Mouse (Mus musculus): ENCODE data around the gene Slc26a10.
A peak's percentile ranks its signal among the peaks of the same experiment; 100 is the strongest.
"Not testable (repeated sequence)": the region's sequence is repeated elsewhere in the genome, so short reads cannot be mapped to it uniquely, and the experiment has no call there.

Gene Slc26a10

DNA sequence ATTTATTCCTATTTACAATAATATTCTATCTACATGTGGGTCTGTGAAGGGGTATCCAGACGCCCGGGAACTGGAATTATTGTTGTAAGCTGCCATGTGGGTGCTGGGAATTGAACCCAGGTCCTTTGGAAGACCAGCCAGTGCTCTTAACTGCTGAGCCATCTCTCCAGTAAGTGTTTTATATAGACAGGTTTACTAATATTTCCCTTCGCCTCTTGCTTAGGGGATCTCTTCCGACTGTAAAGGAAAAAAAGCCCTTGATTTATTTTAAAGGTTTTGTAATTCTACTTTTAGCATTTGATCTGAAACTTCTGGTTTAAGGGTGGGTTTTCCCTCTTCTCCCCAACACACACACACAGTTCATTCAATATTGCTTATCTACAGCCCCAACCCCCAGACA is 16.3 kb downstream of the Slc26a10 start:
- no peak for DNase-seq (ENCODE audit: low read depth, low spot score)

DNA sequence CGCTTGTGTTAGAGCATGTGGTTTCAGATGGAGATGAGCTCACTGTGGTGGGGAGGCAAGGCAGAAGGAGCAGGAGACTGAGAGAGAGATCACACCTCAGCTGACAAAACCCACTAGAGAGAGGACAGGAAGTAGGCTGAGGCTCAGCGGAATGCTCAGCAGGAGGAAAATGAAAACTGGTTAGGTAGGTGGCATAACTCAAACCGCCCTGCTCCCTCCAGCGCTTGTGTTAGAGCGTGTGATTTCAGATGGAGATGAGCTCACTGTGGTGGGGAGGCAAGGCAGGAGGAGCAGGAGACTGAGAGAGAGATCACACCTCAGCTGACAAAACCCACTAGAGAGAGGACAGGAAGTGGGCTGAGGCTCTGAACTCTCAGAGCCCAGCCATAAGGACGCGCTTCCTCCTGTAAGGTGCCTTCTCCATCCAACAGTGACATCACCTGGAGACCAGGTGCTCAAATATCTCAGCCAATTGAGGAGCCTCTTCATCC is 17.6 kb downstream of the Slc26a10 start:
- not testable (repeated sequence) for DNase-seq (ENCODE audit: low read depth, low spot score)

DNA sequence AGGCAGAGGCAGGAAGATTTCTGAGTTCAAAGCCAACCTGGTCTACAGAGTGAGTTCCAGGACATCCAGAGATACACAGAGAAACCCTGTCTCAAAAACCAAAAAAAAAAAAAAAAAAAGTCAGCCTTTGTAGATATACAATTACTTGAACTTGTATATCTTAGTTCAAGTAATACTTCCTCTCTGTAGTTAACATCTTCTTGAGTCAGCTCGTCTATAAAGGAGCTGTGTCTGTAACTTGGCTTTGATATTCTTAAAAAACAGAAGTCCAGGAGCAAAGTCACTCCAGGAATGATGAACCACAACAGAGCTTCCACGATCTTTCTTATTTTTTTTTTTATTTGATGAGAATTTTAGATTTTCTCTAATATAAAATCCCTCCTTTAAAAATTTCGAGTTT is 19.7 kb downstream of the Slc26a10 start:
- no peak for DNase-seq (ENCODE audit: low read depth, low spot score)

DNA sequence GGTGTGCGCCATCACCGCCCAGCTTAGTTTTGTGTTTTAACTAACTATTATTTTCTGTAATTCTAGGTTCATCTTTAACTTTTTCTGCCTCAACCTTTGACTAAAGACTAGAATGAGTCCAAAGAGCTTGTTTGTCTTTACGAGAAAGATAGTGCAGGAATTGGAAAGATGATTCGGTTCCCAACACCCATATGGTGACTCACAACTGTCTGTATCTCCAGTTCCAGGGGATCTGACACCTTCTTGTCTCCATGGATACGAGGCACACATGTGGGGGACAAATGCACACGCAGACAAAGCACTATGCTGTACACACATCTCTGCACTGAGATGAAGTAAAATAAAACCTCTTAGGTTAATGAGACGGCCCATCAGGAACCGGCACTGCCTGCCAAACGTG is 20.4 kb downstream of the Slc26a10 start:
- no peak for DNase-seq (ENCODE audit: low read depth, low spot score)

DNA sequence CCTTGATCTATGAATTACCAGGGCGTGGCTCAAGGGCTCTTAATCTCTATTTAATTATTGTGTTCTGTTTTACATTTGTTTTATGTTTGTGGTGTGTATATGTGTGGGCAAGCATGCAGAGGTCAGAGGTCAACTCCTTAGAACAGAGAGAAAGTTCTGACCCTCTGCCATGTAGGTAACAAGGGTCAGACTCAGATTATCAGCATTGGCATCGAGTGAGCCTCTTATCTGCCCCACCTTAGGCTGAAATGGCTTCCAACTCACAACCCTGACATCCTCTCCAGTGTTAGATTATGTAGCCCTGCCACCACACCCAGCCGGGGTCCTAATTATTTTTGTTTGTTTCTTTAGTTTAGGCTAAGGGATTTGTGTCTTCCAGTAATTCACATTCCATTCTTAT is 22.0 kb downstream of the Slc26a10 start:
- DNase-seq (ENCODE audit: low read depth, low spot score): no peak

DNA sequence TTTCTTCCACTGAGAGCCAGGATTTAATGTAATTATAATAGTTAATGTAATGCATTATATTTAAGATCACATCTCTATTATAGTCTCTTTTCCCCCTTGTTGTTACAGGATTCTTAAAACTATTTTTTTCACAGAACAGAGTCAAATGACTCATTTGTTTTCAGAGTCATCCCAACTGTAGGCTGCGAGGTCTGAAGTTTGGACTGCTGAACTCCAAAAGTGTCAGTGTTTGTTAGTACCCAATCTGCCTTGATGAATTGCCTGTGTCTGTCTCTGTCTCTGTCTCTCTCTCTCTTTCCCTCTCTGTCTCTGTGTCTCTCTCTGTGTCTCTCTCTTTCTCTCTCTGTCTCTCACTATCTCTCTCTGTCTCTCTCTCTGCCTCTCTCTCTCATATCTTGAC is 23.9 kb downstream of the Slc26a10 start:
- no peak for DNase-seq (ENCODE audit: low read depth, low spot score)

DNA sequence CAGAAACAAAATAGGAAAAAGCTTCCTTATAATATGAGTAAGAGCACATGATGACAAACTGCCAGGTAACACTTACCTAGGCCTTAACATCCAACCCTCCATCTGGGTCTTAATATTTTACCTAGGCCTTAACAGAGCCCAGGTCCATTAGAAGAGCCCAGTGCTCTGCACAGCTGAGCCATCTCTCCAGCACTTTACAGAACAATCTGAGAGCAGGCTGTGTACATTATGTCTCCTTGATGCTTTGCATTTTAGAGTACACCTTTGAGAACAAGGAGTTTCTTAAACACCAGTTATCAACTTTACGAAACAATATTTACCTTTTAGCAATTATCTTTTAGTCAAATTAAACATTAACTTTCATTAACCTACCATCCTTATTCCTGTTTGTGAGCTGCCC is 24.4 kb downstream of the Slc26a10 start:
- no peak for DNase-seq (ENCODE audit: low read depth, low spot score)

DNA sequence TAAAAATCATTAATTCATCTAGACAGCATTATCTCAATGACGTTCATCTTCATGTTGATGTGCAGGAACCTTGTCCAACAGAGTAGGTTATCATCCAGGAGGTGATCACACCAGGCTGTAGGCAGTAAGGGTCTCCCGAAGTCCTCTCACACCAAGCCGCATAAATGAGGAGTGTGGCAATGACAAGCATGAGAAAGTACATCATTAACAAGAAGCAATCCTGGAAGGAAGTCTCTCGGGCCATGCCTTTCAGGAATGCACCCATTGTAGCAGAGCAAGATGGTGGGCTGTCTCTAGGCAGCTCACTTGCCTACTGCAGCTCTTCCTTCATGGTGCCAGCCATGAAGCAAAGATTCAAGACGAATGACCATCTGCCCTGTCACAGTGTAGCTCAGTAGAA is 25.8 kb downstream of the Slc26a10 start:
- DNase-seq (ENCODE audit: low read depth, low spot score): no peak

DNA sequence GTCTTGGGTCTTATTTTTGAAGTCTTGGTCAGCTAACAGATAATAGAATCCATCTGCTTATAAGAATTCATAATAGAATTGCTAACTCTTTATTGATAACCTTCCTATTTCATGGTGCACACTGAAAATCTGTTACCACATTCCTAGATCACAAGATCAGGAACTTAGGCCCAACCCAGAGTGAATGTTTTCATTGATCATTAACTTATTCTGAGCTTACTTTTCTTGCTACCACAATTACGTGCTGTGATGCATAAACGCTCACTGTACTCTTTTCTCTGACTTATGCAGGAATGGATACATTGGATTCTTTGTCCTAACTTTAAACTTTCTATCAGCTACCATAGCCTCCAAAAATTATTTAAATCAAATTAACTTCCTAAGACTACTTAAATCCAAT is 26.2 kb downstream of the Slc26a10 start:
- no peak for DNase-seq (ENCODE audit: low read depth, low spot score)

DNA sequence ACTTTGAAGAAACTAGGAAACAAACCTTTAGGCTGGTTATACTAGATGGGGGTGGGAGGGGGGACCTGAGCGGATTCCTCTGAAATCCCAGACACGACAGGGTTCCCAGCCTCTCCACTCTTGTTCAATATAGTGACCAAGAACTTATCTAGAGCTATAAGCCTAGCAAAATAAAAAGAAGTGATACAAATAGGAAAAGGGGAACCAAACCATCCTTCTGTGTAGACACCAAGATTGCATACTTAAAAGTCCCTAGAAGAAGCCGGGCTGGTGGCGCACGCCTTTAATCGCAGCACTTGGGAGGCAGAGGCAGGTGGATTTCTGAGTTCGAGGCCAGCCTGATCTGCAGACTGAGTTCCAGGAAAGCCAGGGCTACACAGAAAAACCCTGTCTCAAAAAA is 27.1 kb downstream of the Slc26a10 start:
- DNase-seq (ENCODE audit: low read depth, low spot score): no peak

DNA sequence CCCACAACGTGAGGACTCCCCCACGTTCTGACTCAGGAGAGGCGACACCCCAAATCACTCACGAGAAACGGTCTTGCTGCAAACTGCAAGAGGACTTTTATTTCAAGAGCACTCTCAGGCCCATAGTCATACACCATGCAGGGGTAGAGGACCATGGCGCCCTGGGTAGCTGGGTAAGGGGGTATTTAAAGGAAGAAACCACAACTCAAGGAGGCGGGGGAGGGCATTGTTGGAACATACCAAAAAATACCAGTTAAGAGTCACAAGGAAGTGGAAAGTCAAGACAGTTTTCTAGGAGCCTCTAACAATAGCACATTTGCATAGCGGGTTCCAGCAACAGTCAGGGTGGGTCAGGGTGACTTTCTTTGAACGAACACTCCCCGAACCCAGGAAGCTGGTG is 27.9 kb downstream of the Slc26a10 start:
- peak; percentile 85 for DNase-seq (ENCODE audit: low read depth, low spot score)

DNA sequence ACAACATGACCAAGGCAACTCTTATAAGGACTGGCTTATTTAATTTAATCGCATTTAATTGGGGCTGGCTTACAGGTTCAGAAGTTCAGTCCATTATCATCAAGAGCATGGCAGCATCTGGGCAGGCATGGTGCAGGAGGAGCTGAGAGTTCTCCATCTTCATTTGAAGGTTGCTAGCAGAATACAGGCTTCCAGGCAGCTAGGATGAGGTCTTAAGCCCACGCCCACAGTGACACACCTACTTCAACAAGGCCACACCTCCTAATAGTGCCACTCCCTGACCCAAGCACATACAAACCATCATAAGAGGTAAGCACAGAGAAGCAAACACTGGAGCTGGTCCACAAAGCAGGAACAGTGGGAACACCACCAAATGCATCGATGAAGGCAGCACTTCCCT is 29.2 kb downstream of the Slc26a10 start:
- DNase-seq (ENCODE audit: low read depth, low spot score): not testable (repeated sequence)

DNA sequence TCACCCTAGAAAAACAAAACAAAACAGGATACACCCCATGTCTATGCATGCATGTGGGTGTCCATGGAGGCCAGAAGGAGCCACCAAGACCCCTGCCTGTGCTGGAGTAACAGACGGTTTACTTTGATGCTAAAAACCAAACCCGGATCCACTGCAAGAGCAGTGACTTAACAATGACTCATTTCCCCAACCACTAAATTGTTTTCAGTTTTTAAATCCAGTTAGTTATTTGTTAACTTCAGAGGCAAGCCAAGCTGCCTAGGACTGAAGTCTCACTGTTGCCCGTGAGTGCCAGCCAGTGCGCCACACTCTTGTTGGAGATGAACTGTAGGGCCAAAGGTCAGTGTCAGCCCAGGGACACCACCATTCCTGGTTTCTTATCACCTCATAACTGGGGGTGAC is 30.0 kb downstream of the Slc26a10 start:
- no peak for DNase-seq (ENCODE audit: low read depth, low spot score)

DNA sequence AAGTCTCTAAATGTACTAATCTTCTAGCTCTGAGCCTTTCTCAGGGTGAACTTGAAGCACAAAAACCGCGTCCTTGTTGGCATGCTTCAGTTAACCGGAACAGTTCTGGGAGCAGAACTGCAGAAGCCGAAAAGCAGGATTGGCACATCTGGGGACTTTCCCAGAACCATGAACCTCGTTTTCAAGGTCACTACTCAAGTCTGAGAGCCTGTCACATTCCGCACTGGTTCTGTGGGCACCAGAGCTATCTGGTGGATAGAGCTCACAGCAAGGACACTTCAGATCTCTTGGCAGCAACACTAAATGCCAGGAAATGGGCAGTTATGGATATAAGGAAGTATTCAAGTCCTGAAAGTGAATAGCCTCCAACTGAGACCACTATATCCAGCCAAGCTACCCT is 33.3 kb downstream of the Slc26a10 start:
- DNase-seq (ENCODE audit: low read depth, low spot score): peak; percentile 58

DNA sequence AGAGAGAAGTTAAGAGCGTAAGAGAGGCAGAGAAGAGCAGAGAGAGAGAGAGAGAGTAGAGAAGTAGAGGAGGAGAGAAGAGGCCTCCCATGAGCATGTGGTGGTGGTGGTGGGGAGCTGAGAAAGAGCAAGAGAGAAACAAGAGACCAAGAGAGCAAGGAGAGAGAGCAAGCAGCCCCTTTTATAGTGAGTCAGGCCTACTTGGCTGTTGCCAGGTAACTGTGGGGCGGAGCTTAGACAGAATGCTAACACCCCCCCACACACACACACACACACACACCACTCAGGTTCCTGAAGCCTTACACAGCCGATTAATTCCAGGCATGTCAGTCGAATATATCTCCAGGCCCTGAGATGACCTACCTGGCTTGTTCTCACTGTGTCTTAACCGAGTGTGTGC is 35.1 kb downstream of the Slc26a10 start:
- no peak for DNase-seq (ENCODE audit: low read depth, low spot score)

DNA sequence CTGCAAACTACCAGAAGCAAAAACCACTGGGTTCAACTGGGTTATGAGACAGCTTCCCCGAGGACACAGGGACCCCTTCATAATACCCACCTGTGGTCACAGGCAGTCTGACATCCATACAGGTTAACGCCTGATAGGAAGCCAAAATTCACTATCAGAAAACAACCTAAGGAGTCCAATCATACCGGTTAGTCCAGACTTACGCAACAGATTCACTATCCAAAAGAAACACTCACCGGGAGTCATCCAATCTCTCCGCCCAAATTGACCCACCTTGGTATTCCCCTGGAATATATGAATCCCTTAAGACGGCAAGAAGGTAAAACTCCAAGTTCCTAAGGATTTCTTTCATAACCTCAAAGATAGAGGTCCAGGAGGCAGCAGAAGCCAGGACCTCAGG is 35.9 kb downstream of the Slc26a10 start:
- DNase-seq (ENCODE audit: low read depth, low spot score): no peak

DNA sequence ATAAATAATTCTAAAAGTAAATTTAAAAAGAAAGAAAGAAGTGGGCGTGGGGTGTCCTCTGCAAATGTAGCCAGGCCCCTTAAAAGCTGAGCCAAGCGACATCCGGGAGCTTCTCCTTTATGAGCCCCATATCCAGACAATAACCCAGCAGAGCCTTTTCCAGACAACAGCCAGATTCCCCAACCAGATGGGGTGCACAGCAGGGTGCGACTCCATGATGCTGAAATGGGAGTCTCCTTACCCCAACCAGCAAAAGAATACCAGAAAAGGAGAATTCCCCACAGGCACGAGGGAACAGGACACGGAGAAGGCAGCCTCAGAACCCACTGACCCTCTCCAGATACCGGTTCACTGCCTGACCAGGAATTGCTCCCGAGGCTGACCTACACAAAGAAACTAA is 37.2 kb downstream of the Slc26a10 start:
- no peak for DNase-seq (ENCODE audit: low read depth, low spot score)

DNA sequence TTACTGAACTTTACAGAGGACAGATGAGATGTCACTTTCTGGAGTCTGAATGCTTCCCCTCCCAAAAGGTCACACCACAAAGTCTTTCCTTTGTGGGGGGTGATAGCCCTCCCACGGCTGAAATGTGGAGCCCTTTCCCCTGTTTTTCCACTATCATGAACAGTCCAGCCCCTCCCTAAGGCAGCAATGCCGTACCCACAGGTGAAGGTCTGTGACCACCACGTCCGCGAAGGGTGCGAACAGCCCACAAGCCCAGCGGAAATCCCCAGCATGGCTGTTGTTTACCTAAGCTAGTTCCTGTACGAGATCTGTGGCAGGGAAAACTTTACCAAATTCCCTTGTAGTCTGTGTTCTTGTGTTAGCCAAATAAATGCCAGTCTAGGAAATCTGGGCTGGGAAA is 38.9 kb downstream of the Slc26a10 start:
- DNase-seq (ENCODE audit: low read depth, low spot score): no peak

DNA sequence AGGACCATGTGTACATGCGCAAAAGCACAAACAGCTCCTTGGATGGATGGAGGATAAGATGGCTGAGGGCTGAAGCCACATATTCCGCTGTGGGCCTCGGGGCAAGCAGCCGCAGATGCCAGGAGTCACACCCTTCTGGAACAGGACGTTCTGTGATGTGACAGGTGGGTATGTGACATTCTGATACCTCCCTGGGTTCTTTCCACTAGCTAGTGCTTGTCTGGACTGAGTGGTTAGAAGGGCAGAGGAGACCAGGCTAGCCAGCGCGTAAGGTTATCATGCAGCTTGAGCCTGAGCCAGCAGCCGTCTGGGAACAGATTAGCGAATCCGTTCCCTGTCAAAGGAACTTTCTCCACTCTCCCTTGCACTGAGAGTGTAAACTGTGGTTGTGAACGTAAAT is 39.5 kb downstream of the Slc26a10 start:
- no peak for DNase-seq (ENCODE audit: low read depth, low spot score)

DNA sequence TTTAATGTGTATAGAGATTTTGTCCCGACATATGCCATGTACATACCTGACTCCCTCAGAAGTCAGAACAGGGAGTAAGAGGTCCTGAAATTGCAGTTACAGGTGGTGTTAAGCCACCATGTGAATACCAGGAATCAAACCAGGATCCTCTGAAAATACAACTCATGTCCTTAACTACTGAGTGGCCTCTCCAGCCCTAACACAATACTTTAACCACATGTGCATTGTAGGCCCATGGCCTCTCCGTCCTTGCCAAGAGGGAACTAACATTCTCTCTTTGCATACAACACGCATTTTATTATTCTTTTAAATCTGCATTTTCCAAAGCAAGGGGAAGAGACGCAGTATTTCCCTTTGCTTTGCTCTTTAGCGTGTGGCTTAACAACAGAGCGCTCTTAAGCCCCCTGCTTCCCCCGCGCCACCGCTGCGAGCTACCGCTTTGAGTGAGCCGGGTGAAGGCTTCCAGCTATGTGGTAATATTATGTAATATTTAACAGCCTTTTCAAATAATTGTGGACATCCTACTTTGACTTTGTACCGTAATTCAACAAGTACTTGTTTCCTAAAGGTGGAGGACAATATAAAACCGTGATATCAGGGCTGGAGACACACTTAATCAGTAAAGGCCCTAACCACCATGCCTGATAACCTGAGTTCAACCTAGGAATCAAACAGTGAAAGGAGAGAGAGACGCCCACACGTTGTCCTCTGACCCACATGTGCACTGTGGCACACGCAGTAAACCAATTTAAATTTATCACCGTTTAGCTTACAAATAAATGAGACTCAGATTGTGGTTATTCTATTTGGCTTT is 41.9 kb downstream of the Slc26a10 start:
- DNase-seq (ENCODE audit: low read depth, low spot score): no peak

DNA sequence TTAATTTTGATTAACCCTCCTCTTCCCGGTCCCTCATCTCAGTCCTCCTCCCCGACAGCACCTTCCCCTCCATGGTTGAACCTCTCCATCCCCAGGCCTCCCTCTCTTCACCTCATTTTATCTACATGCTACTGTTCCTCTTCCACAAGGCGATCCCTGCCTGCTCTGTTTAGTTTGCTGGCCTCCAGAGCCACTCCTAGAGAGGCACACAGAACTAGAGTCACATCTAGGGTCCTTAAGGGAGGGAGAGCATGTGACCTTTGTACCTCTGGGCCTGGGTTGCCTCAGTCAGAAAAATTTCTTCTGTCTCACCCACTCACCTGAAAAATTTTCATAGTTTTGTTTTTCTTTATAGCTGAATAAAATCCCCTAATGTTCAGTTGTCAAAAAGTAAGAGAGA is 42.5 kb downstream of the Slc26a10 start:
- no peak for DNase-seq (ENCODE audit: low read depth, low spot score)

DNA sequence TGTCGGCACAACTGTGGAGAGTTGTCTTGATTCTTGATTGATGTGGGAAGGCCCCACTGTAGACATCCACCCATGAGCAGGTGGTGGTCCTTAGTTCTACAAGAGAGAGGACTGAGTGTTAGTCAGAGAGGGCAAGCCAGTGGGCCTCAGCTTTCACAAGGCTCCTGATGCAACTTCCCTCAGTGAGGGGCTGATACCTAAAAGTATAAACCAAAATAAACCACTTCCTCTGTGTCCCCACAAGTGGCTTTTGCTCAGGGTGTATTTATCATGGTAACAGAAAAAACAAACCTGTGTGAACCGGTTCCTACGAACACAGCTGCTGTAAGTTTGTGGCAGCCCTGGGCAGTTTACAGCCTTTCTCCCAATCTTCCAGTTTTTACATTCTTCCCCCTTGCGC is 43.9 kb downstream of the Slc26a10 start:
- DNase-seq (ENCODE audit: low read depth, low spot score): no peak

DNA sequence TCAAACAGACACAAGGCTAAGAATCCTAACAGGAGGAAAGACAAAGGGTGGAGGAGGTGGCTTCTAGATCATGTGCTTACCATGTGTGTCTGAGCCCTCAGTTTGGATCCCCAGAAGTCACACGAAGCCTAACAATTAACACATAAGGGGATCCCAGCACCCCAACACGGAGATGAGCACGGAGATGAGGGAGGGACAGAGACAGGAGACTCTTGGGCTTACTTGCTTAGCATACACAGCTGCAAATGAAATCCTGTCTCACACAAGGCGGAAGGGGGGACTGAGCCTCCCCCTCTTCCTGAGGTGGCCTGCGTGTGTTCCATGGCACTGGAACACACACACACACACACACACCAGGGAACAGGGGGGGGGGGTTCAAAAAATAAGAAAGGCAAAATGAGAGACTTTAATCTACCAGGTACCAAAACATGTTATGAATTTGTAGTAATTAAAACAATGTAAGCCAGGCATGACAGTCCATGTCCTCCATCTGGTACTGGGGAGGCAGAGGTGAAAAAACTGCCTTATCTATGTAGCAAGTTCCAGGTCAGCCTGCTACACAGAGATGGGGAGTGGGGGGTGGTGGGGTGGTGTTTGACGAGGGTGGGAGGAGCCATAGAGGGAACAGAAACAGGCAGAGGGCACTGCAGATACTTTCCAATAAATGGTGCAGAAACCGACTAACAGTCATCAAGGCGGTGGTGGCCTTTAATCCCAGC is 45.2 kb downstream of the Slc26a10 start:
- no peak for DNase-seq (ENCODE audit: low read depth, low spot score)

Measured in ZHBTc4 (cell line).